Mouse (Mus musculus): ENCODE measurements around the gene Ccdc88b. TPM values are rescaled to one million over a fixed set of nuclear protein-coding genes. Genes with fewer than 3 reads are reported as not detected.
A peak's percentile ranks its signal among the peaks of the same experiment; 100 is the strongest.
"Not testable (repeated sequence)": the region's sequence is repeated elsewhere in the genome, so short reads cannot be mapped to it uniquely, and the experiment has no call there.

The Ccdc88b gene
- polyA plus RNA-seq, 1 experiment from 2014 or later = 2.6 TPM

- H3K9ac ChIP-seq (replicated peaks) = no peak overlapping the region
- no peaks in the 10 kb centered on the region for H3K4me1 ChIP-seq (ENCODE audit: insufficient read depth)
- H3K27ac ChIP-seq (ENCODE audit: low read depth) = no peak overlapping the region
- 78% methylated on average over 4 of the region's 4 CpGs for WGBS (ENCODE audit: insufficient replicate concordance)
- no peak overlapping the region for H3K4me3 ChIP-seq (ENCODE audit: low read depth, low read length)
- DNase-seq = no peak
- H3K27me3 ChIP-seq (ENCODE audit: insufficient read depth, low read length) = no peaks in the 10 kb centered on the region
- TF ChIP-seq EP300 (IDR thresholded peaks at IDR 0.05; ENCODE audit: low read depth) (no peak), CTCF (IDR thresholded peaks at IDR 0.05; ENCODE audit: low read depth) (no peak)
- ATAC-seq = no peak
- no peak overlapping the region for H3K4me2 ChIP-seq (ENCODE audit: low read depth, low read length)
- no peaks in the 10 kb centered on the region for H3K9me3 ChIP-seq (ENCODE audit: low read length)
- H3K36me3 ChIP-seq (replicated peaks; ENCODE audit: insufficient read depth, low read length) = no peaks in the 10 kb centered on the region
Observed at GRCm38 (mm10) chr19:6899641-6900040, 41.6 kb upstream of the Ccdc88b start.

DNA sequence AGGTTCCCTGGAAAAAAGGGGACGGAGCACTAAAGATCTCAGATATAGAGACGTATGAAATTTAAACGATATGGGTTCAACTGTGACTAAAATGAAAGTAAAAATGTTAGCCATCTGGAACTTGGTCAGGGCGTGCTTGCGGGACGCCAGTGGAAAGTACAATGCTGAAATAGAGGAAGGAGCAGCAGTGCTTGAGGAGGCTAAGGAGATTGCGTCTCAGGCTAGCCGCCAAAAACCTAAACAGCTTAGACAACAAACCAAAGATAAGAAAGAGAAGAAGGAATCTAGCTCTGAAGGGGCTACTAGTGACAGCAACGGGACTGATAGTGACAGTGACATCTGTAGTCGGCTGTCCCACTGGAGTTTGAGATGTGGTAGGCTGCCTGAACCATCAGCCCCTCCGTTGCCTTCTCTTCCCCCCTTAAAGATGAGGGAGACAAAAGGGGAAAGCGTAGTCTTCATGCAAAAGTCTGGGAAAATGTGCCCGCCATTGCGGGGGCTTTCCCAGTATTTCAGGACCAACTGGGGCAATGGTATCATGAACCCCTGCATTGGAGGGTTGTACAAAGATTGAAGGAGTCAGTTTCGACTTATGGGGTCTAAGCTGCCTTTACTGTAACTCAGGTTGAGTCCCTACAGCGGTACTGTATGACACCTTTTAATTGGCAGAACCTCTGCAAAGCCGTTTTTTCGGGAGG lies 37.7 kb upstream of the Ccdc88b start:
- not testable (repeated sequence) for H3K9ac ChIP-seq (replicated peaks); H3K4me1 ChIP-seq (ENCODE audit: insufficient read depth); DNase-seq; H3K36me3 ChIP-seq (replicated peaks; ENCODE audit: insufficient read depth, low read length); H3K27ac ChIP-seq (ENCODE audit: low read depth); H3K4me2 ChIP-seq (ENCODE audit: low read depth, low read length); ATAC-seq; H3K27me3 ChIP-seq (ENCODE audit: insufficient read depth, low read length); H3K4me3 ChIP-seq (ENCODE audit: low read depth, low read length); H3K9me3 ChIP-seq (ENCODE audit: low read length)
- WGBS (ENCODE audit: insufficient replicate concordance) = 66% methylated on average over 18 of the region's 18 CpGs

DNA sequence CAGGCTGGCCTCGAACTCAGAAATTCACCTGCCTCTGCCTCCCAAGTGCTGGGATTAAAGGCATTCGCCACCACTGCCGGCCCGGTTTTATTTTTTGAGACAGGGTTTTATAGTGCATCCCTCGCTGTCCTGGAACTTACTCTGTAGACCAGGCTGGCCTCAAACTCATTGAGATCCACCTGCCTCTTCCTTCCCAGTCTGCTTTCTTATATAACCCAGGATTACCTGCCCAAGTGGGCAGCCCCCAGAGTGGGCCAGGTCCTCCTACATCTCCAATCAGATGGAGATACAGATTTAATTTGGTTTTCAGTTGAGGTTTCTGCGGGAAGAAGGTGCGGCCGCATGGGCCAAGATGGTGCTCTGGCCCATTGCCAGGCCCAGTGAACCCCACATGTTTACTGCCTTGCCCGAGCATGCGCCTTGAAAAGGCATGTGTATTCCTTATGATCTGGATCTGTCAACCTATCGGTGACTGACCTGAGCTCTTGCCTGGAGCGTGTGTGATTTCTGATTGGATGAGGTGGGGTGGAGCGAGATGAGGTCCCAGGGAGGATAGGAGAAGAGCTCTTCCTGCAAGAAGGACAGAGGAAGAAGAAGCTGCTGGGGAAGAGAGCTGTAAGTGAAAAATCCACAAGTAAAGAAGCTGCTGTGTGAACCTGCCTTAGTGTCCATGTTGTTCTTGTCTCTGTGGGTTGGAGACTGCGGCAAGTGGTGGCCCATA lies 35.9 kb upstream of the Ccdc88b start:
- no peaks in the 10 kb centered on the region for H3K9me3 ChIP-seq (ENCODE audit: low read length)
- H3K9ac ChIP-seq (replicated peaks) = no peak overlapping the region
- no peak overlapping the region for H3K4me2 ChIP-seq (ENCODE audit: low read depth, low read length)
- no peaks in the 10 kb centered on the region for H3K4me1 ChIP-seq (ENCODE audit: insufficient read depth)
- no peak overlapping the region for H3K27ac ChIP-seq (ENCODE audit: low read depth)
- H3K36me3 ChIP-seq (replicated peaks; ENCODE audit: insufficient read depth, low read length) = no peaks in the 10 kb centered on the region
- 86% methylated on average over 14 of the region's 14 CpGs for WGBS (ENCODE audit: insufficient replicate concordance)
- DNase-seq (no peak), ATAC-seq (no peak)
- no peak overlapping the region for H3K4me3 ChIP-seq (ENCODE audit: low read depth, low read length)
- H3K27me3 ChIP-seq (ENCODE audit: insufficient read depth, low read length) = no peaks in the 10 kb centered on the region
- no peak for TF ChIP-seq EP300 (IDR thresholded peaks at IDR 0.05; ENCODE audit: low read depth)

- no peak overlapping the region for H3K9ac ChIP-seq (replicated peaks)
Observed at GRCm38 (mm10) chr19:6892512-6892911, 34.5 kb upstream of the Ccdc88b start.

DNA sequence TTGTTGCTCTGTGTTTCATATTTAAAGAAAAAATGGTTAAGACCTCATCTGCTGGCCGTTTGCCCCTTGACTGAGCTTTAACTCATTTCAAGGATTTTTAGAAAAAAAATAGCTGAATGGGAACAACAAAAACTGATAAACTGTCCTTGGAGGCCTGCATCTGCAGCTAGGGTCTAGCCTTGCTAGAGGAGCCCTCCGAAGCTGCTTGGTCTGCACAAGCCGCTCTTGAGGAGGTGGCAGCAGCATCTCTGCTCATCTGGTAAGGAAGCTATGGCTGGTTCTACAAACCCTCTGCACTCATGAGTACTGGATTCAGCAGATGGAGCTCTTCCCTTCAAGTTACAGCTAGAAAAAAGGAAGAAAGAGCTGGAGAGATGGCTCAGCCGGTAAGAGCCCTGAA lies 20.0 kb upstream of the Ccdc88b start:
- 78% methylated on average over 4 of the region's 4 CpGs for WGBS (ENCODE audit: insufficient replicate concordance)
- Histone ChIP-seq H3K4me2 (ENCODE audit: low read depth, low read length) (no peak overlapping the region), H3K4me1 (ENCODE audit: insufficient read depth) (no peaks in the 10 kb centered on the region), H3K4me3 (ENCODE audit: low read depth, low read length) (no peak overlapping the region), H3K9ac (replicated peaks) (no peak overlapping the region), H3K36me3 (replicated peaks; ENCODE audit: insufficient read depth, low read length) (no peaks in the 10 kb centered on the region), H3K27ac (ENCODE audit: low read depth) (no peak overlapping the region), H3K27me3 (ENCODE audit: insufficient read depth, low read length) (no peaks in the 10 kb centered on the region), H3K9me3 (ENCODE audit: low read length) (no peaks in the 10 kb centered on the region)
- DNase-seq (no peak), ATAC-seq (no peak)
- no peak for TF ChIP-seq CTCF (IDR thresholded peaks at IDR 0.05; ENCODE audit: low read depth)
- TF ChIP-seq EP300 (IDR thresholded peaks at IDR 0.05; ENCODE audit: low read depth) = no peak

More at GRCm38 (mm10) chr19:6892512-6892911, 34.5 kb upstream of the Ccdc88b start:
- Histone ChIP-seq H3K27me3 (ENCODE audit: insufficient read depth, low read length) (no peaks in the 10 kb centered on the region), H3K27ac (ENCODE audit: low read depth) (no peak overlapping the region), H3K4me1 (ENCODE audit: insufficient read depth) (no peaks in the 10 kb centered on the region), H3K4me2 (ENCODE audit: low read depth, low read length) (no peak overlapping the region), H3K36me3 (replicated peaks; ENCODE audit: insufficient read depth, low read length) (no peaks in the 10 kb centered on the region), H3K4me3 (ENCODE audit: low read depth, low read length) (no peak overlapping the region), H3K9me3 (ENCODE audit: low read length) (no peaks in the 10 kb centered on the region)
- DNase-seq (no peak), ATAC-seq (no peak)
- WGBS (ENCODE audit: insufficient replicate concordance) = 50% methylated on average over 4 of the region's 4 CpGs
- TF ChIP-seq CTCF (IDR thresholded peaks at IDR 0.05; ENCODE audit: low read depth) (no peak), EP300 (IDR thresholded peaks at IDR 0.05; ENCODE audit: low read depth) (no peak)

DNA sequence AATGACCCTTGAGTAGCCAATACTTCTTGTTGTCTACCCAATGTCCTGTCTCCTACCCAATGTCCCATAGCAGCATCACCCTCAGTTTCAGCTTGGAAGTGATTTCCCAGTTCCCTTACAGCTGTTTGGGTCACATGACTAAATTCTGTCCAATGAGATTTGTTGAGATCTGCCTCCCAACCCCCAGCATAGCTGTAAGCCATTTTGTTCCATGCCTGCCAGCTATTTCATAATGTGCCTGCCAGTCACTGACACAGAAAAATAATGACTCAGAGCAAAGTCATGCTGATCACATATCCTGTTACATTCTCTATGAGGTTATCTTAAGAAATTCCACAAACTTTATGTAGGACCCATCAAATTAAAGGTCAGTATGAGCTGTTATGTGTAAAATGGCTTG lies 18.8 kb upstream of the Ccdc88b start:
- H3K4me3 ChIP-seq (ENCODE audit: low read depth, low read length) = no peak overlapping the region
- no peak overlapping the region for H3K9ac ChIP-seq (replicated peaks)
- H3K36me3 ChIP-seq (replicated peaks; ENCODE audit: insufficient read depth, low read length) = no peaks in the 10 kb centered on the region
- peak; percentile 44 for DNase-seq
- H3K27ac ChIP-seq (ENCODE audit: low read depth) = no peak overlapping the region
- ATAC-seq = peak; percentile 88
- no peaks in the 10 kb centered on the region; the same call in 1 of the 2 replicates for H3K4me1 ChIP-seq (ENCODE audit: insufficient read depth)
- no peaks in the 10 kb centered on the region for H3K27me3 ChIP-seq (ENCODE audit: insufficient read depth, low read length)
- TF ChIP-seq CTCF (IDR thresholded peaks at IDR 0.05; ENCODE audit: low read depth) (no peak), EP300 (IDR thresholded peaks at IDR 0.05; ENCODE audit: low read depth) (no peak)
- no peaks in the 10 kb centered on the region for H3K9me3 ChIP-seq (ENCODE audit: low read length)
- H3K4me2 ChIP-seq (ENCODE audit: low read depth, low read length) = no peak overlapping the region

All from liver, postnatal 0 days (tissue).